Mouse (Mus musculus): ENCODE measurements at regions not wholly inside any gene's neighbourhood (a gene's known extent, or its start where the extent isn't known, plus 50 kb on each side); places are given as distances from the start of the nearest gene placed in this dataset.

DNA sequence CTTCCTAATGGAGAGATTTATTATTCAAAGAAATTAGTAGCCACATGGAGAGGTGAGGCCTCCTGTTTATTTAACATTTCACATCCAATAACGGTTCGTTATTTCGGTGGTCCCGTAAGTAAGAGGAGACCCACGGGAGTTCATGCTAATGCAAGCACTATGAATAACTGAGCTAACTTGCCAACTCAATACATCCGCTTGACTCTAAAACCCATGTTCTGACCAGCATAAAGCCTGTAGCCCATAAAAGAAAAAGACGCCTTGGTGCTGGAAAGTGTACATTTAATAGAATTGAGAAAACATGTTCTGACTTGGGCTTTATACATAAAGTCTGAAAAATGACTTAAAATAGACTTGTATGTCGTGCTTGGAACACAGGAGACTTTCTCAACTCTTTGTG lies 198.1 kb upstream of the Dkk2 start:
- Histone ChIP-seq H3K36me3 (ENCODE audit: control insufficient read depth, insufficient read depth, low read length) (no peaks in the 10 kb centered on the region), H3K9me3 (ENCODE audit: control insufficient read depth, low read length) (no peaks in the 10 kb centered on the region), H3K4me3 (replicated peaks; ENCODE audit: low read depth, low read length) (no peak overlapping the region), H3K4me2 (ENCODE audit: low read length) (no peak overlapping the region), H3K27me3 (ENCODE audit: control insufficient read depth, insufficient read depth, low read length) (no peaks in the 10 kb centered on the region), H3K4me1 (ENCODE audit: control insufficient read depth, insufficient read depth, low read length) (no peaks in the 10 kb centered on the region), H3K27ac (replicated peaks; ENCODE audit: low read depth, low read length) (no peak overlapping the region), H3K9ac (replicated peaks; ENCODE audit: low read length) (no peak overlapping the region)
- DNase-seq (no peak), ATAC-seq (ENCODE audit: low FRiP score, low TSS enrichment) (no peak)
- 88% methylated on average over 8 of the region's 8 CpGs for WGBS

DNA sequence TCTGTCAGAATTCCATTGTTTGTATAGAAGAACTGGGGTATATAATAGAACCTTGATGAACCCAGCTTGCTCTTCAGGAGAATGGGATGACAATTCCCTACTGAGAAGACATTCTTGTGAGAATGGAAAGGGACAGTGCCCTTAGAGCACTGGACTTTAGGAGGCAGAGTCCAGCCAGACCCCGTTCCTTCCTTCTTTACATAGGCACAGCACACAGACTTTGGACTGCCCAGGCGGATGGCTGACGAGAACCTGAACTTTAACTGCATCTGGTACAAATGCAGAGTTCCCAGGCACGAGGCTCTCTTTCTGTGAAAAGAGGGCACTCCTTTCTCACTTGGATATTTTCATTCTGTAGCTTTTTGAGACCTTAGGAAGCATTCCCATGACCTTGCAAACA lies 197.4 kb upstream of the Dkk2 start:
- H3K4me2 ChIP-seq (ENCODE audit: low read length) = no peak overlapping the region
- H3K9ac ChIP-seq (replicated peaks; ENCODE audit: low read length) = no peak overlapping the region
- ATAC-seq (ENCODE audit: low FRiP score, low TSS enrichment) (no peak), DNase-seq (no peak)
- H3K27ac ChIP-seq (replicated peaks; ENCODE audit: low read depth, low read length) = no peak overlapping the region
- H3K36me3 ChIP-seq (ENCODE audit: control insufficient read depth, insufficient read depth, low read length) = no peaks in the 10 kb centered on the region
- 82% methylated on average over 4 of the region's 4 CpGs for WGBS
- no peaks in the 10 kb centered on the region for H3K9me3 ChIP-seq (ENCODE audit: control insufficient read depth, low read length)
- H3K4me1 ChIP-seq (ENCODE audit: control insufficient read depth, insufficient read depth, low read length) = no peaks in the 10 kb centered on the region
- H3K4me3 ChIP-seq (replicated peaks; ENCODE audit: low read depth, low read length) = no peak overlapping the region
- H3K27me3 ChIP-seq (ENCODE audit: control insufficient read depth, insufficient read depth, low read length) = no peaks in the 10 kb centered on the region

DNA sequence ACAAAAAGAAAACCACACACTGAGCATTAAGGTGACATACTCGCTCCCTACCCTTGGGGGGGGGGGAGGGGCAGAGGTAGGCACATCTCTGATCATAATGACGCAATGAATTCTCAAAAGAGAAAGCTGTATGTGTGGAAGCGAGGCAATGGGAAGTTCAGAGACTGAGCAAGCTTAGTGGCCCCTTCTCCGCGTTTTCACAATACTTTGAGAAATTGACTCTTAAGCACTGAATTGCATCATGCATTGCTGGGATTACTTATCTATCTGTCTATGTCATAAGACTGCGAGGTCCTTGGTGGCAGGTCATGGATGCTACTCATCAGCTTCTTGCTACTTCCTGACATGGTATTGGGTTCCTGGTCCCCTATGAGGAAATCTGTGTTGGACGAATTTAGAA lies 193.2 kb upstream of the Dkk2 start:
- no peak overlapping the region for H3K9ac ChIP-seq (replicated peaks; ENCODE audit: low read length)
- WGBS = 91% methylated on average over 7 of the region's 7 CpGs

GRCm38 (mm10) chr3:131893061-131893804 lies 191.9 kb upstream of the Dkk2 start:
- H3K27me3 ChIP-seq (ENCODE audit: control insufficient read depth, insufficient read depth, low read length) = no peaks in the 10 kb centered on the region
- no peaks in the 10 kb centered on the region for H3K36me3 ChIP-seq (ENCODE audit: control insufficient read depth, insufficient read depth, low read length)
- no peak for ATAC-seq (ENCODE audit: low FRiP score, low TSS enrichment)
- 33% methylated on average over 16 of the region's 16 CpGs for WGBS
- H3K4me1 ChIP-seq (ENCODE audit: control insufficient read depth, insufficient read depth, low read length) = no peaks in the 10 kb centered on the region
- peak; percentile 72 for DNase-seq
- H3K4me2 ChIP-seq (ENCODE audit: low read length) = peak overlapping the region; percentile 29
- no peak overlapping the region; the same call in 1 of the 2 replicates for H3K9ac ChIP-seq (replicated peaks; ENCODE audit: low read length)
- no peak overlapping the region for H3K27ac ChIP-seq (replicated peaks; ENCODE audit: low read depth, low read length)
- H3K9me3 ChIP-seq (ENCODE audit: control insufficient read depth, low read length) = no peaks in the 10 kb centered on the region
- no peak overlapping the region for H3K4me3 ChIP-seq (replicated peaks; ENCODE audit: low read depth, low read length)

More for the DNA sequence above, 193.2 kb upstream of the Dkk2 start:
- Histone ChIP-seq H3K27me3 (ENCODE audit: control insufficient read depth, insufficient read depth, low read length) (no peaks in the 10 kb centered on the region), H3K27ac (replicated peaks; ENCODE audit: low read depth, low read length) (no peak overlapping the region), H3K36me3 (ENCODE audit: control insufficient read depth, insufficient read depth, low read length) (no peaks in the 10 kb centered on the region), H3K4me1 (ENCODE audit: control insufficient read depth, insufficient read depth, low read length) (no peaks in the 10 kb centered on the region), H3K4me2 (ENCODE audit: low read length) (no peak overlapping the region), H3K4me3 (replicated peaks; ENCODE audit: low read depth, low read length) (no peak overlapping the region), H3K9me3 (ENCODE audit: control insufficient read depth, low read length) (no peaks in the 10 kb centered on the region)
- ATAC-seq (ENCODE audit: low FRiP score, low TSS enrichment) (no peak), DNase-seq (no peak)

DNA sequence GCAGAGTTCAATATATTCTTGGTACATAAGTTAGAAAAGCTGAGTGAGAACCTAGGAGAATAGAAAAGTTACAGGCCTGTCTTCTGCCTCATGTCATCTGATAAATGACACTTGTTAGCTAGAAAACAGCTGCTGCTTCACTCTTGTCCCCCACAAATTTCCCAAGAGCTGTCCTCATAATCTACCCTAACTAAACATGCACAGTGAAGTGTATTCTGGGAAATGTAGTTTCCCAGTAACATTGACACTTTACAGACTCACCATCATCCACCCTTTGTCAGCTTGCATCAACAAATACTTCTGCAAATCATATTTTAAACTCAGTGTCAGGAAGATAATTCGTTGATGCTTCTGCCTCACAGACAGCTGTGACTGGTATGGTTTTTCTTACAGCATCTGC lies 190.0 kb upstream of the Dkk2 start:
- no peak for DNase-seq
- Histone ChIP-seq H3K4me1 (ENCODE audit: control insufficient read depth, insufficient read depth, low read length) (no peaks in the 10 kb centered on the region), H3K27ac (replicated peaks; ENCODE audit: low read depth, low read length) (no peak overlapping the region), H3K9me3 (ENCODE audit: control insufficient read depth, low read length) (no peaks in the 10 kb centered on the region), H3K4me2 (ENCODE audit: low read length) (no peak overlapping the region), H3K27me3 (ENCODE audit: control insufficient read depth, insufficient read depth, low read length) (no peaks in the 10 kb centered on the region), H3K9ac (replicated peaks; ENCODE audit: low read length) (no peak overlapping the region), H3K4me3 (replicated peaks; ENCODE audit: low read depth, low read length) (no peak overlapping the region), H3K36me3 (ENCODE audit: control insufficient read depth, insufficient read depth, low read length) (no peaks in the 10 kb centered on the region)
- 69% methylated on average over 1 of the region's 1 CpGs for WGBS
- no peak for ATAC-seq (ENCODE audit: low FRiP score, low TSS enrichment)

DNA sequence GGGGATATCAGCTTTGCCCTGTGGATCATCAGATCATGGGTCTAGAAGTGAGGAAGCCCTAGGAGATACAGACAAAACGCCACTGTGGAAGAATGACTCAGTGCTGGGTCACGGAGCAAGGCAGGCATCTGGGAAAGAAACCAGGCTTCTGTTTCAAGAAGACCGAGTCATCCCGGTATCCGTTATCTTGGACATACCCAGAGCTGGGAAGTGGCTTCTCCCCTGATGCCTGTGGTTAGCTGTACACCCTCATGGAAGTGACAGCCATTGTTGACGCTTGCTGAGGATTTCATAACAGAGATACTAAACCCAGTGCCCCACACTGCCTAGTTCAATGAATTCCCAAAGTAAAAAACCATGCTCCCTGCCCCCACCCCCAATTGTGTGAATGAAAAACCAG lies 171.6 kb upstream of the Dkk2 start:
- ATAC-seq (ENCODE audit: low FRiP score, low TSS enrichment) (no peak), DNase-seq (no peak)
- Histone ChIP-seq H3K9ac (replicated peaks; ENCODE audit: low read length) (no peak overlapping the region), H3K4me3 (replicated peaks; ENCODE audit: low read depth, low read length) (no peak overlapping the region), H3K27me3 (ENCODE audit: control insufficient read depth, insufficient read depth, low read length) (no peaks in the 10 kb centered on the region), H3K27ac (replicated peaks; ENCODE audit: low read depth, low read length) (no peak overlapping the region), H3K9me3 (ENCODE audit: control insufficient read depth, low read length) (peaks cover 4% of the 10 kb centered on the region; the same call in 1 of the 2 replicates), H3K4me1 (ENCODE audit: control insufficient read depth, insufficient read depth, low read length) (no peaks in the 10 kb centered on the region), H3K4me2 (ENCODE audit: low read length) (no peak overlapping the region), H3K36me3 (ENCODE audit: control insufficient read depth, insufficient read depth, low read length) (no peaks in the 10 kb centered on the region)
- WGBS = 87% methylated on average over 6 of the region's 6 CpGs

GRCm38 (mm10) chr3:131914372-131914771 lies 170.7 kb upstream of the Dkk2 start:
- H3K4me1 ChIP-seq (ENCODE audit: control insufficient read depth, insufficient read depth, low read length) = no peaks in the 10 kb centered on the region
- H3K4me3 ChIP-seq (replicated peaks; ENCODE audit: low read depth, low read length) = no peak overlapping the region
- H3K9me3 ChIP-seq (ENCODE audit: control insufficient read depth, low read length) = peaks cover 4% of the 10 kb centered on the region; the same call in 1 of the 2 replicates
- no peak overlapping the region for H3K27ac ChIP-seq (replicated peaks; ENCODE audit: low read depth, low read length)
- H3K36me3 ChIP-seq (ENCODE audit: control insufficient read depth, insufficient read depth, low read length) = no peaks in the 10 kb centered on the region
- no peak overlapping the region for H3K4me2 ChIP-seq (ENCODE audit: low read length)
- H3K27me3 ChIP-seq (ENCODE audit: control insufficient read depth, insufficient read depth, low read length) = no peaks in the 10 kb centered on the region
- H3K9ac ChIP-seq (replicated peaks; ENCODE audit: low read length) = no peak overlapping the region
- WGBS = 81% methylated on average over 3 of the region's 3 CpGs
- ATAC-seq (ENCODE audit: low FRiP score, low TSS enrichment) = no peak
- no peak for DNase-seq

- no peak for DNase-seq
- no peaks in the 10 kb centered on the region for H3K27me3 ChIP-seq (ENCODE audit: control insufficient read depth, insufficient read depth, low read length)
- no peaks in the 10 kb centered on the region for H3K4me1 ChIP-seq (ENCODE audit: control insufficient read depth, insufficient read depth, low read length)
- ATAC-seq (ENCODE audit: low FRiP score, low TSS enrichment) = no peak
- H3K4me3 ChIP-seq (replicated peaks; ENCODE audit: low read depth, low read length) = no peak overlapping the region
- WGBS = 66% methylated on average over 7 of the region's 7 CpGs
- H3K9me3 ChIP-seq (ENCODE audit: control insufficient read depth, low read length) = peaks cover 4% of the 10 kb centered on the region; the same call in 1 of the 2 replicates
- no peaks in the 10 kb centered on the region for H3K36me3 ChIP-seq (ENCODE audit: control insufficient read depth, insufficient read depth, low read length)
- H3K4me2 ChIP-seq (ENCODE audit: low read length) = no peak overlapping the region
- H3K9ac ChIP-seq (replicated peaks; ENCODE audit: low read length) = no peak overlapping the region
- H3K27ac ChIP-seq (replicated peaks; ENCODE audit: low read depth, low read length) = no peak overlapping the region
These were observed 170.1 kb upstream of the Dkk2 start for GRCm38 (mm10) chr3:131914997-131915396.

All from midbrain, embryonic 14.5 days (tissue).